Mouse (Mus musculus): ENCODE data around the gene Jup.

Jup gene

DNA sequence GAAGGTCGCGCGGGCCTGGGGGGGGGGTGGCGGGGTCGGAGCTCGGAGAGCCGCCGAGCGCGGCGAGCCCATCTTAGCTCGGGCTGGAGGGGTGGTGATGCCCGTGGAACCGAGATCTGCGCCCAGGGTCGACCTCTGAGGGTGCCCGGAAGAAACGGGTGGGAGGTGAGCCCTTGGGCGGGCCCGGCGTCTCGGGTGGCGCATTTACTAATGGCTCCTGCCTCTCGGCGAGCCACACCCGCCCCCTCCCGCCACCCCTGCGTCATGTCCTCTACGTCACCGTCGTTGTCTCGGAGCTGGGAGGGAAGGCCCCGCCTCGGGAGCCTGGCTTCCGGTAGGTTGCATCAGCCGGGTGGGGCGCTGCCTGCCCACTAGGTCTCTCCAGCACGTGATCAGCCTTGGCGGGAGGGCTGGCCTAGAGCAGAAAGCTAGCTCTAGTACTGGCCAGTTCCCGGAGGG is 77.4 kb downstream of the Jup start:
- peak; percentile 88 to 92 for DNase-seq (ENCODE audit: low spot score in 2 of 2)

- DNase-seq (ENCODE audit: low spot score in 2 of 2), result peak; percentile 99 to 100
Measured at GRCm38 (mm10) chr11:100319492-100320171, 77.9 kb downstream of the Jup start, which contains the start of gene Eif1. Gene Eif1, plus strand, starts transcription at chr11:100319885.
